Mouse (Mus musculus): ENCODE measurements at regions not wholly inside any gene's neighbourhood (a gene's known extent, or its start where the extent isn't known, plus 50 kb on each side); places are given as distances from the start of the nearest gene placed in this dataset.
"Not testable (repeated sequence)": the region's sequence is repeated elsewhere in the genome, so short reads cannot be mapped to it uniquely, and the experiment has no call there.

- DNase-seq: not testable (repeated sequence)
Observed at GRCm38 (mm10) chr17:74138517-74138916, 90.8 kb upstream of the Srd5a2 start.

GRCm38 (mm10) chr17:74134976-74135375 is 87.3 kb upstream of the Srd5a2 start:
- peak; percentile 14 to 26 for DNase-seq

GRCm38 (mm10) chr17:74131534-74131933 is 83.8 kb upstream of the Srd5a2 start:
- no peak for DNase-seq

- no peak for DNase-seq
Observed at GRCm38 (mm10) chr17:74122944-74123343, 75.2 kb upstream of the Srd5a2 start.

- DNase-seq: no peak
Observed at GRCm38 (mm10) chr17:74120969-74121368, 73.3 kb upstream of the Srd5a2 start.
